Comparison of ENCODE assay signal across 9 mouse cellular contexts in genomic region chrX:159751834-159752233, GRCm38 (mm10).
DNase-seq lines count a peak whose midpoint lies in the region; ATAC-seq lines count a peak whose summit lies in the region.
"Had no signal": no experiment of that assay in that cellular context is flagged by ENCODE, and none has a peak within 500 bp of the region (broad histone marks: within the 10 kb centered on the region; RNA-seq: fewer than 3 reads in every experiment).

No protein-coding gene starts in this region.

- no peaks in the 10 kb centered on the region for H3K9me3 ChIP-seq in intestine, embryonic 14.5 days (ENCODE audit: control insufficient read depth, low read length)
- H3K9me3 ChIP-seq in intestine, embryonic 16.5 days (ENCODE audit: control insufficient read depth, low read length), result no peaks in the 10 kb centered on the region
- no peaks in the 10 kb centered on the region for H3K9me3 ChIP-seq in forebrain, embryonic 14.5 days (replicated peaks; ENCODE audit: control insufficient read depth, low read length)
- H3K9me3 ChIP-seq: embryonic facial prominence, embryonic 12.5 days had no signal

- H3K4me1 ChIP-seq in intestine, embryonic 14.5 days (replicated peaks; ENCODE audit: control insufficient read depth, insufficient read depth, low read length), result no peaks in the 10 kb centered on the region
- no peaks in the 10 kb centered on the region for H3K4me1 ChIP-seq in intestine, embryonic 16.5 days (ENCODE audit: control insufficient read depth, insufficient read depth, low read length)
- no peaks in the 10 kb centered on the region for H3K4me1 ChIP-seq in forebrain, embryonic 14.5 days (ENCODE audit: control insufficient read depth, insufficient read depth, low read length)
- H3K4me1 ChIP-seq: embryonic facial prominence, embryonic 12.5 days had no signal

- H3K27ac ChIP-seq in intestine, embryonic 14.5 days (ENCODE audit: low read depth), result no peak overlapping the region
- H3K27ac ChIP-seq in intestine, embryonic 16.5 days (ENCODE audit: low read length), result no peak overlapping the region
- no peak overlapping the region for H3K27ac ChIP-seq in forebrain, embryonic 14.5 days (ENCODE audit: low read depth, low read length)
- H3K27ac ChIP-seq: embryonic facial prominence, embryonic 12.5 days had no signal

- no peaks in the 10 kb centered on the region for H3K36me3 ChIP-seq in intestine, embryonic 14.5 days (ENCODE audit: control insufficient read depth, insufficient read depth, low read length)
- no peaks in the 10 kb centered on the region for H3K36me3 ChIP-seq in intestine, embryonic 16.5 days (ENCODE audit: control insufficient read depth, insufficient read depth, low read length)
- no peaks in the 10 kb centered on the region for H3K36me3 ChIP-seq in forebrain, embryonic 14.5 days (ENCODE audit: control insufficient read depth, insufficient read depth, low read length)
- H3K36me3 ChIP-seq: embryonic facial prominence, embryonic 12.5 days had no signal

- H3K4me2 ChIP-seq in intestine, embryonic 14.5 days (ENCODE audit: low read length), result no peak overlapping the region
- no peak overlapping the region for H3K4me2 ChIP-seq in intestine, embryonic 16.5 days (ENCODE audit: low read depth, low read length)
- no peak overlapping the region for H3K4me2 ChIP-seq in forebrain, embryonic 14.5 days (ENCODE audit: low read length)
- H3K4me2 ChIP-seq: embryonic facial prominence, embryonic 12.5 days had no signal

- peak; percentile 53 for DNase-seq in intestine, embryonic 14.5 days (ENCODE audit: low spot score)
- peak; percentile 53 for DNase-seq in CD4-positive, CD25-positive, alpha-beta regulatory T cell, adult 2 months (ENCODE audit: low read depth, low spot score)
- peak; percentile 14 for DNase-seq in R1 (ENCODE audit: low read depth, low spot score)
- DNase-seq in lung, adult 18-20 months, result peak; percentile 16 to 33
- peak; percentile 26 for DNase-seq in thymus, postnatal 0 days (ENCODE audit: low spot score)
- DNase-seq in forebrain, embryonic 14.5 days (ENCODE audit: low spot score), result no peak

- no peaks in the 10 kb centered on the region for H3K27me3 ChIP-seq in intestine, embryonic 14.5 days (replicated peaks; ENCODE audit: control insufficient read depth, insufficient read depth, low read length)
- H3K27me3 ChIP-seq in intestine, embryonic 16.5 days (replicated peaks; ENCODE audit: control insufficient read depth, insufficient read depth, low read length), result no peaks in the 10 kb centered on the region
- no peaks in the 10 kb centered on the region for H3K27me3 ChIP-seq in forebrain, embryonic 14.5 days (replicated peaks; ENCODE audit: control insufficient read depth, insufficient read depth, low read length)
- H3K27me3 ChIP-seq: embryonic facial prominence, embryonic 12.5 days had no signal

- H3K4me3 ChIP-seq in intestine, embryonic 14.5 days (ENCODE audit: low read depth, low read length), result no peak overlapping the region
- H3K4me3 ChIP-seq in intestine, embryonic 16.5 days (ENCODE audit: low read length), result no peak overlapping the region
- no peak overlapping the region for H3K4me3 ChIP-seq in forebrain, embryonic 14.5 days (ENCODE audit: low read depth, low read length)
- H3K4me3 ChIP-seq: embryonic facial prominence, embryonic 12.5 days had no signal

- no peak overlapping the region for H3K9ac ChIP-seq in intestine, embryonic 14.5 days (ENCODE audit: low read length)
- H3K9ac ChIP-seq in intestine, embryonic 16.5 days (ENCODE audit: low read depth, low read length), result no peak overlapping the region
- H3K9ac ChIP-seq in forebrain, embryonic 14.5 days (ENCODE audit: low read length), result no peak overlapping the region
- H3K9ac ChIP-seq: embryonic facial prominence, embryonic 12.5 days had no signal

- no peak for ATAC-seq in intestine, embryonic 14.5 days (replicated peaks; ENCODE audit: low FRiP score, low TSS enrichment, low read depth)
- no peak; the same call in 1 of the 2 replicates for ATAC-seq in intestine, embryonic 16.5 days
- peak; percentile 85 for ATAC-seq in granulocyte monocyte progenitor cell, adult 5-6 weeks (replicated peaks; ENCODE audit: poor library complexity, severe bottlenecking)
- no peak for ATAC-seq in forebrain, embryonic 14.5 days

- WGBS in intestine, embryonic 14.5 days, result 78% methylated on average over 1 of the region's 1 CpGs
- 47% methylated on average over 1 of the region's 1 CpGs for WGBS in intestine, embryonic 16.5 days
- 76% methylated on average over 1 of the region's 1 CpGs for WGBS in forebrain, embryonic 14.5 days
